Mouse (Mus musculus): ENCODE results near the gene Cpe. TPM values are rescaled to one million over a fixed set of nuclear protein-coding genes. Genes with fewer than 3 reads are reported as not detected.

The Cpe gene
- polyA plus RNA-seq, 1 experiment from 2014 or later: 201 TPM

DNA sequence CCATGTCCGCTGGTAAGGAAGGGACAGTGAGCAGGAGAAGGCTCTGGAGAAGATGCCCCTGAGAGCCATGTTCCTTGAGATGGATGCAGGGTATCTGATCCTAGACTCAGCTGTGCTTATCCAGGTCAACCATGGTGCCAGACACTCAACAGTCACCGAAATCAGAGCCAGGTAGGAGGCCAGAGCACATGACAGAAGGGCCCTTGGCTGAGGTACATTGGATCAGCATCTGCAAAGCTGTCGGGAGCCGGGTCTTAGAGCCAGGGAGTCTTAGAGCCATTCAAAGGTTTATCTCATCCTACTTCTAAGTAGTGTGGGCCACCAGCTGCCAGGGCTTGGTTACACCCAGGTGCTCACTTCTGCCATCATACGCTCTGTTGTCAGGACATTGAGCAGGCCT lies 46.4 kb downstream of the Cpe start:
- H3K4me3 ChIP-seq (replicated peaks): no peak overlapping the region
- no peak for ATAC-seq
- H3K4me2 ChIP-seq (replicated peaks): no peak overlapping the region
- peak overlapping the region; percentile 18 for H3K27ac ChIP-seq
- H3K9me3 ChIP-seq: no peaks in the 10 kb centered on the region
- H3K9ac ChIP-seq: no peak overlapping the region
- no peaks in the 10 kb centered on the region for H3K27me3 ChIP-seq (replicated peaks)
- H3K36me3 ChIP-seq: no peaks in the 10 kb centered on the region
- H3K4me1 ChIP-seq (replicated peaks): no peaks in the 10 kb centered on the region
- 93% methylated on average over 5 of the region's 5 CpGs for WGBS

DNA sequence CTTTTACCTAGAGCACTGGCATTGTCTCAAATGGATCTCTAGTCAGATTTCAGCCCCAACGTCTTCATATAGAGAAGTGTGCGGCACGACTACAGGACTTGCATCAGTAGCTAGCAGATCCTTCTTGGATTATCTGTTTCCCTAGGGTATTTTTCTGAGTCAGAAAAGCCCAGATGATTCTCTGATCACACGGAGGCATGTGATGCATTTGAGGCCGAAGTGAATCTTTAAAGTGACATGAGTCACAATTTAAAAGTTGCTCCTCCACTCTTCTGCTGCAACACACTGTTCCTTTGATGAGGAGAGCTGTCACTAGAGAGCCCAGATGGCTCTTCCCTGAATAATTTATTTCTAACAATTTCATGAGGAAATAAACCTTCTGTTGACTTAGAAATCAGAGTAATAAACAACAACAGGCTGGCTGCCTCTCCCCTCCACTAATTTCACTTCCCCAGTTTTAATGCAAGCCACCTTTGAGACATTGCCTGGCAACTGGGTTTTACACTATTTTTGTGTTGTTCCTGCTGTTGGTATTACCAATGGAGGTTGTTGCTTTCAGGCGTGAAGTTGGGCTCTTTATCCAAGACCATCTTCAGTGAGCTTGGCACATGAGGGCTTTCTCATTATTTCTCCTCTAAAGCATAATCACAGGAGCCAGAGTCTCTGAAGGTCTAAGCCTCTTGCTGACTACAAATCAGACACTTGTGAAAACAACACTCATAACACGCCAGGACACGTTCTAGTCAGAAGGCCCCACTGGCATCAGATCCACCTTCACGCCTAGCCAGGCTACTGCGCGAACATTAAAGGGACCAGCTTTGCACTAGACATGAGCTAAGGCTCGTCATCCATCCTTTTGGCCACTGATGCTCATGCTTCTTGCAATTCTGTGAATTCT lies 48.5 kb downstream of the Cpe start:
- Histone ChIP-seq H3K9ac (no peak overlapping the region), H3K27ac (no peak overlapping the region), H3K36me3 (no peaks in the 10 kb centered on the region), H3K4me3 (replicated peaks) (no peak overlapping the region), H3K27me3 (replicated peaks) (no peaks in the 10 kb centered on the region), H3K4me2 (replicated peaks) (no peak overlapping the region), H3K4me1 (replicated peaks) (no peaks in the 10 kb centered on the region), H3K9me3 (no peaks in the 10 kb centered on the region)
- ATAC-seq: no peak
- WGBS: 85% methylated on average over 12 of the region's 12 CpGs

DNA sequence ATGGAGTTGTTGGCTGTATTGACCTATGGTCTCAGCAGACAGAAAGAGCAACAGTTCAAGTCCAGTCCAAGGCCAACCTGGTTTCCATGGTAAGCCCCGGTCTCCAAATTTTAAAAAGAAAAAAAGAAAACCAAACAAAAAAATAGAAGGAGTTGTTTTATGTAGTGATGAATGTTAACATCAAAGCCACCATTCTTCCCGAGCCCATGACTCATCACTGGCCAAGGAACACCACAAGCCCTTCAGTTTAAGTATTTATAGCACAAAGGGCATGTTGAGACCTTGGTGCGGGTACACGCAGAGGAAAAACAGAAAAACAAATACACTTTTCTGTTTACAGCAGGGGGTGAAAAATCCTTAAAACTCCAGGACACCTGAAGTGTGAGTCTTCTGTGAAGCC lies 49.5 kb downstream of the Cpe start:
- no peaks in the 10 kb centered on the region for H3K4me1 ChIP-seq (replicated peaks)
- H3K9ac ChIP-seq: no peak overlapping the region
- no peaks in the 10 kb centered on the region for H3K36me3 ChIP-seq
- WGBS: 73% methylated on average over 4 of the region's 4 CpGs
- no peak for ATAC-seq
- no peaks in the 10 kb centered on the region for H3K9me3 ChIP-seq
- no peak overlapping the region for H3K27ac ChIP-seq
- no peak overlapping the region for H3K4me3 ChIP-seq (replicated peaks)
- no peak overlapping the region for H3K4me2 ChIP-seq (replicated peaks)
- no peaks in the 10 kb centered on the region for H3K27me3 ChIP-seq (replicated peaks)

DNA sequence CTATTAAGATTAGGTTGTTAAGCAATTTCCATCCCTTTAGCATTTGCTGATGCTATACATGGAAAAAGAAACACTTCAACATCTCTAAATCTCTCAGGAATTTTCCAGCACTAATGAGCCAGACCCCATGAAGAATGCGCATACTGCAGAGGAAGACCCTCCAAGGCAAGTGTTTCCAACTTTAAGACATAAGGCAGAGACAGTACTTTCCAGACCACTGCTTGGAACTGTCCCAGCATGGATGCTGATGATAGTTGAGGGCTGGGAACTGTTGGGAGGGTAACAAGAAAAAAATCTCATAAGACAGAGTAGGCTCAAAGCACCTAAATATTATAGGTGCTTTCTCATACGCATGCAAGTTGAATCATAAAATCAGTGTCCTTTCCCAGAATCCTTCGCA lies 50.1 kb downstream of the Cpe start:
- WGBS: 81% methylated on average over 3 of the region's 3 CpGs

DNA sequence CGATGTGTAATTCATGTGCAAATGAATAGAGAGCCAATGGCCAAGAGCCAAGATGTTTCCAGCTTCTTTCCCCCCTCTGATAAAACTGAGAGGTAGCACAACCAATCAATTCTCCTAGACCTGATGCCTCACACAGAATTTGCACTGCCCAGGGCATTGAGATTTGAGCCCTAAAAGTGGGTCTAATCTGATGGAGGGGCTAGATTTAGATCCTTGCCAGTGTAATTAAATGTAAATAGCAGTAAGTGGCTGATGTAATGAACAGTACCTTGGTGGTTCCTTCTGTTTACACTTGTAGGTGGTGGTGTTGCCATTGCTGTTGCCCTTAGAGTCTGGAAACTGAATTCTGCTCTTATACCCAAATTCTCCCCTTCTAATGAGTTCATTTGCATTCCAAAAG lies 52.3 kb downstream of the Cpe start:
- WGBS: 95% methylated on average over 1 of the region's 1 CpGs
- Histone ChIP-seq H3K9ac (no peak overlapping the region), H3K27ac (no peak overlapping the region), H3K36me3 (no peaks in the 10 kb centered on the region), H3K4me1 (replicated peaks) (no peaks in the 10 kb centered on the region), H3K4me2 (replicated peaks) (no peak overlapping the region), H3K4me3 (replicated peaks) (no peak overlapping the region), H3K9me3 (no peaks in the 10 kb centered on the region), H3K27me3 (replicated peaks) (no peaks in the 10 kb centered on the region)
- ATAC-seq: no peak

More for the DNA sequence above, 50.1 kb downstream of the Cpe start:
- Histone ChIP-seq H3K4me1 (replicated peaks) (no peaks in the 10 kb centered on the region), H3K27me3 (replicated peaks) (no peaks in the 10 kb centered on the region), H3K27ac (no peak overlapping the region), H3K36me3 (no peaks in the 10 kb centered on the region), H3K4me2 (replicated peaks) (no peak overlapping the region), H3K9me3 (no peaks in the 10 kb centered on the region), H3K4me3 (replicated peaks) (no peak overlapping the region), H3K9ac (no peak overlapping the region)
- peak; percentile 65 for ATAC-seq

DNA sequence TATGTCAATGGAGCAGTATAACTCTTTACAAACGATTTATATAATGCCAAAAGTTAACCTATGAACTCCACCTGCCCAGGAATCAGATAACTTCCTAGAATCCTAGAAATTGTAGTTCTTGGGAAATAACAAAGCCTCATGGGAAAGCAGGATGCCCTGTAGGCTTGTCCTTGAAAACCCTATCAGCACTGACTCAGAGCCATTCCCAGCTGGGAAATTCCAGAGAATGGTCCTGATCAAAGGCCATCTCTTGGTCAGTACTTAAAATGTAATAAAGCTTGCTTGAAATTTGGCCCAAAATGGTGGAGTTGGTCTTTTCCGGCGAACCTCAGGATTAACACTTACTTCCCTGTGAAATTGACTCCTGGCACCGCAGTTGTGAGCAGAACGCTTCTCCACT lies 53.2 kb downstream of the Cpe start:
- Histone ChIP-seq H3K27me3 (replicated peaks) (no peaks in the 10 kb centered on the region), H3K4me3 (replicated peaks) (no peak overlapping the region), H3K4me1 (replicated peaks) (no peaks in the 10 kb centered on the region), H3K36me3 (no peaks in the 10 kb centered on the region), H3K9me3 (no peaks in the 10 kb centered on the region), H3K4me2 (replicated peaks) (no peak overlapping the region), H3K27ac (no peak overlapping the region), H3K9ac (no peak overlapping the region)
- ATAC-seq: no peak
- 88% methylated on average over 5 of the region's 5 CpGs for WGBS

DNA sequence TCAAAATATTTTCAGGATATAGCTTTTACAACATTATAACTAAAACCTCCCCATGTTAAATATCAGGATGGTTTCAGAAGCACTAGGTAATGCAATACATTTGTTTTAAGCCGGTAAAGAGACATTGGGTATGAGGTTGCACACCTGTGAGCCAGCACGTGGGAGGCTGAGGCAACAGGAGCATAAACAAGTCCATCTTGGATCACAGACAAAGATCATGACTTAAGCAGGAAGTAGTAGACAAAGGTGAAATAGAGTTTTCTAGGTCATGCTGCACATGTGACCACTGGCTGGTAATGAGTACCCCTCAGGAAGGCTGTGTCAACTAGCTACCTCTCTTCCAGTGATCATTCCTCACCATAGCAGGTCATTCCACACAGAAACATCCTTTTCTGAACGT lies 58.0 kb downstream of the Cpe start:
- no peaks in the 10 kb centered on the region for H3K4me1 ChIP-seq (replicated peaks)
- no peak overlapping the region for H3K4me2 ChIP-seq (replicated peaks)
- H3K27me3 ChIP-seq (replicated peaks): no peaks in the 10 kb centered on the region
- no peak overlapping the region for H3K9ac ChIP-seq
- 73% methylated on average over 3 of the region's 3 CpGs for WGBS
- no peaks in the 10 kb centered on the region for H3K9me3 ChIP-seq
- H3K36me3 ChIP-seq: no peaks in the 10 kb centered on the region
- no peak overlapping the region for H3K27ac ChIP-seq
- H3K4me3 ChIP-seq (replicated peaks): no peak overlapping the region
- ATAC-seq: no peak

DNA sequence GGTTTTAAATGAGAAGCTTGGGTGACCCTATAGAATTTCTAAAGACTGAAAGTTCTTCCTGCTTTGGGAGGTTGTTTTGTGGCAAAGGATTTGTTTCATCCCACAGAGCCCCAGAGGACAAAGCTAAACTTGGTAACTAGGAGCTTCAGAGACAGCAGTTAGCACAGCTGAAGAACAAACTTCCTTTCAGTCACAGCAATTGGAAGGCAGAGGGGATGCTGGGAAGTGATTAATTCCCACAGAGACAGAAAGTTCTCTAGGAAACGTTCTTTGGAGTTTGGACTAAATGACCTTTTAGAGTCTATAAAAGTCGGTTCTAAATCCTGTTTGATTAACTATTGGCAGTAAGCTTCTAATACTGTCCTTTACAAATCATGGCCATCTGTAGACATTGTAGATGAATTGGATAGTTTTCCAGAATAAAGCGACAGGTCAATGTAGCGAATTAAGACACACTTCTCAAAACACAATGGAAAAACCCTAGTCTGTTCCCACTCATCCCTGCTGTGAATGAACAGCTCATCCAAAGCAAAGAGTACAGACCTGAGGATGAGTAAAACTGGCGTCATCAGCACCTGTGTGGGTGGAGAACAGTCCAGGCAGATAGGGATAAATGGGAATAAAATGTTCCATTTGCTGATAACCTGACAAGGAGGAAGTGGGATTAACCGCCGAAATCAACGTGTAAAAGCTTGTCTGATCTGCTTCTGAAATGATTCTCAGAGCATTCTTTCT lies 58.6 kb downstream of the Cpe start:
- no peak for ATAC-seq
- H3K36me3 ChIP-seq: no peaks in the 10 kb centered on the region
- no peak overlapping the region for H3K4me2 ChIP-seq (replicated peaks)
- H3K4me3 ChIP-seq (replicated peaks): no peak overlapping the region
- H3K9me3 ChIP-seq: no peaks in the 10 kb centered on the region
- H3K4me1 ChIP-seq (replicated peaks): no peaks in the 10 kb centered on the region
- 71% methylated on average over 8 of the region's 8 CpGs for WGBS
- H3K9ac ChIP-seq: no peak overlapping the region
- no peak overlapping the region for H3K27ac ChIP-seq
- H3K27me3 ChIP-seq (replicated peaks): no peaks in the 10 kb centered on the region

DNA sequence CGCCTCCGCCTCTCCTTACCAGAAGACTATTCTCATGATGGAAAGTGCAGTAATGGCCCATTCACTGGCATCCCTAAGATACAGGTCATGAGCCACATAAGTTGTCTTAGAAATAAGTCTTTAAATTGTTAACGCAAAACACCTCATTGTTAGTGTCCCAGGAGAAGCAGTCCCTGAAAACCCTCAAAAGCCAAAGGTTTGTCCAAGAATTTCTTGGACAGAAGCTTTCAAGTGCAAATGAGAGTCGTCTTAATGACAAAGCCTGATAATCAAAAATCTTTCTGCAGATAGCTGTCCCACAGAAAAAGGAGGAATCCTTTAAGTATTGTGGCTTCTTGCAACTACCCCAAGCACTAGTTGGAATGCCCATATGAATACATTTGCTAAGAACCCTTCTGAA lies 60.7 kb downstream of the Cpe start:
- no peak overlapping the region for H3K27ac ChIP-seq
- WGBS: 90% methylated on average over 4 of the region's 4 CpGs
- no peak for ATAC-seq
- H3K27me3 ChIP-seq (replicated peaks): no peaks in the 10 kb centered on the region
- H3K9me3 ChIP-seq: no peaks in the 10 kb centered on the region
- no peak overlapping the region for H3K9ac ChIP-seq
- no peak overlapping the region for H3K4me3 ChIP-seq (replicated peaks)
- no peaks in the 10 kb centered on the region for H3K4me1 ChIP-seq (replicated peaks)
- no peaks in the 10 kb centered on the region for H3K36me3 ChIP-seq
- no peak overlapping the region for H3K4me2 ChIP-seq (replicated peaks)

DNA sequence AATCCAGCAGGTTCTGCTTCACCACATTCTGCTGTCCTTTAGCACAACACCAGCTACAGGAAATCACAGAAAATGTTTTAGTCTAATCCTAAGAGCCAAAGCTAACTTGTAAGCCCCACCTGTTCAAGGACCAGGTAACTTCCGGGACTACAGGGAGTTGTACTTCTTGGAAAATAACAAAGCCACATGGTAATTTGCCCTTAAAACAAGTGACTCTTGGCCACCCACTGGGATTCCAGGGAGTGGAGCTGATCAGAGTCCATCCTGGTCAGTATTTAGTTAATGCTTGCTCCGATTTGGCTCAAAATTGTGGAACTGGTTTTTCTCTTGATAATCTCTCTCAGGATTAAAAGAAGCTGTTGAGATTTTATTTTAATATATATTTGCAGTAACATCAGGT lies 61.1 kb downstream of the Cpe start:
- H3K36me3 ChIP-seq: no peaks in the 10 kb centered on the region
- H3K27ac ChIP-seq: no peak overlapping the region
- no peaks in the 10 kb centered on the region for H3K4me1 ChIP-seq (replicated peaks)
- ATAC-seq: no peak
- no peaks in the 10 kb centered on the region for H3K27me3 ChIP-seq (replicated peaks)
- H3K4me2 ChIP-seq (replicated peaks): no peak overlapping the region
- no peaks in the 10 kb centered on the region for H3K9me3 ChIP-seq
- no peak overlapping the region for H3K9ac ChIP-seq
- 73% methylated on average over 2 of the region's 2 CpGs for WGBS
- H3K4me3 ChIP-seq (replicated peaks): no peak overlapping the region

DNA sequence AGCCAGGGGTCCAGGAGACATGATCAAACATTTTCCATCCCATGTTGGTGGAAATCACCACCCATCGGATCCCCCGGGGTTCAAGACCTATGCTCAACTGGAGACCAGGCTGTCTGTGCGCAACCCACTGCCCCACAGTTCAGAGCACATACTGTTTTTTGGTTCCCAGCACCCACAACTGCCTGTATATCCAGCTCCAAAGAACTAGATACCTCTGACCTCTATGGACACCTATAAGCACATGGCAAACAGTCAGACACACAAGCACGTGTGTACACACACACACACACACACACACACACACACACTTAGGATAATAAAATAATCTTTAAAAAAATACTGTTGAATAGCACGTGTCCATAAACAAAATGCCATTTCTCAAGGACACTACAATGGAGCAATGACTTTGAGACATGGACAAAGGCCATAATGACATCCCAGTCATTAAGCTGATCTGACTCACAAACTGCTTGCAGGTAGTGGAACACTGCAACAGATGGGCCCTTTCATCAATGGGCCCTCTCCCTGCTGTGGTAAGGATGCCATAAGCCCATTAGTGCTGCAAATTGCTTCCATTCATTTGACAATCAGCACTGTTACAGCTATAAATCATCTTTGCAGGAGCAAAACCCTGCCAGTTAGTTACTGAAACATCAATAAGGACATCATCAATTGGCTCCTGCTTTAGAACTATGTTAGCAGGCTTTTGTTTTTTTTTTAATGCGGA lies 63.7 kb downstream of the Cpe start:
- ATAC-seq: no peak
- H3K9ac ChIP-seq: no peak overlapping the region
- no peak overlapping the region for H3K27ac ChIP-seq
- no peaks in the 10 kb centered on the region for H3K36me3 ChIP-seq
- no peaks in the 10 kb centered on the region for H3K9me3 ChIP-seq
- no peaks in the 10 kb centered on the region for H3K4me1 ChIP-seq (replicated peaks)
- H3K27me3 ChIP-seq (replicated peaks): no peaks in the 10 kb centered on the region
- no peak overlapping the region for H3K4me3 ChIP-seq (replicated peaks)
- no peak overlapping the region for H3K4me2 ChIP-seq (replicated peaks)
- WGBS: 88% methylated on average over 6 of the region's 6 CpGs

DNA sequence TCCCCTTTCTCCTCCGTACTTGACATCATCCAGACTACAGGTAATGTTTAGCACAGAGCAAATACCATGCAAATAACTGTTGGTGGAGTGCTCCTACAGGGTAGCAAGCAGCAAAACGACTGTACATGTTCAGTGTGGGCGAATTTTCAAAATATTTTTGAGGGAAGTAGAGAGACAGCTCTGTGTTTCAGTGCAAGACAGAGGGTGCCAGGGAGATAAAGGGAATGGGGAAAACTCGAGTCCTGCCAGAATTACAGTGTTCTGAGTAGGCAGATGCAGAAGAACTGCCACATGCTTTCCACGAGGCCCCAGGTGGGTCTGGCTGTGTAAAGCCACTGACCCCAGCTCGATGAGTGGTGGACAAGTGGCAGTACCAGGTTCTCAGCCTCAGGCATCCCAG lies 64.8 kb downstream of the Cpe start:
- Histone ChIP-seq H3K27ac (no peak overlapping the region), H3K9ac (no peak overlapping the region), H3K9me3 (no peaks in the 10 kb centered on the region), H3K36me3 (no peaks in the 10 kb centered on the region), H3K4me3 (replicated peaks) (no peak overlapping the region), H3K27me3 (replicated peaks) (no peaks in the 10 kb centered on the region), H3K4me2 (replicated peaks) (no peak overlapping the region), H3K4me1 (replicated peaks) (no peaks in the 10 kb centered on the region)
- ATAC-seq: no peak
- WGBS: 80% methylated on average over 6 of the region's 6 CpGs
